Mouse (Mus musculus): ENCODE data around the gene Il2rb. TPM values are rescaled to one million over a fixed set of nuclear protein-coding genes. Genes with fewer than 3 reads are reported as not detected.

Il2rb gene
- polyA plus RNA-seq (2015; fragmentation: Illumina TruSeq; extraction: RNeasy Lipid Tissue Mini Kit (QIAGEN cat#74804); ENCODE audit: low read depth, low replicate concordance): 0.19 TPM

GRCm38 (mm10) chr15:78494968-78495406, at the start of gene Il2rb:
Gene Il2rb (minus strand): TSS chr15:78495271.

GRCm38 (mm10) chr15:78544561-78545001, 49.5 kb upstream of the Il2rb start, which contains the start of gene Sstr3:
Gene Sstr3 (minus strand): TSS chr15:78544685.

GRCm38 (mm10) chr15:78530671-78531450, 35.8 kb upstream of the Il2rb start, which contains the start of gene C1qtnf6:
Gene C1qtnf6 (minus strand): TSS chr15:78531416.

DNA sequence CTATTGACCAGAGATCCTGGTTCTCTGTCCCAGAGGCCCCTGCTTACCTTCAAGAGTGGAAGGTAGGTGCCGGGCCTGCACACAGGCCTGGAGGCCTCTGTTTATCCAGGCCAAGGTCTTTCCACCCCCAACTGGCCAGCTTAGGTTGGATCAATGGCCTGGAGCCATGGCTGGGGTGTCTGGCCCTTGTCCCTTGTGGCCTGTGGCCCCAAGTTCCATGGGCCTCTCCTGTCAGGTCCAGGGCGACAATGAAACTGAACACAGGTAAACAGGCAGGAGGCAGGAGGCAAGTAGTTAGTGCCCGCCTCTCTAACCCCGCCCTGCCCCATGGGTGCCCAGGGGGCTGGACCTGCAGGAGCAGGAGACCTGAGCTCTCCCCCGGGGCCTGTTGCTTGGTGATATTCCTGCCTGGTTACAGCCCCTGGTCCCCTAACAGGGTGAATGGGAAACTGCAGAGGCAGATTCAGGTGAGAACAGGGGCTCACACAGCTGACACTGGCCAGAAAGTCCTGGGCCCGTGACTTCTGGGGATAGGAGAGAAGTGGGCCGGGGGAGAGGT, 26.6 kb downstream of the Il2rb start, which contains the start of gene Tmprss6:
TSS of gene Tmprss6 (minus strand) at position 256 of the 559 bp plus-strand sequence.

Other genes with a start within 250 kb of the Il2rb start
- gene Csf2rb2, start 189.6 kb downstream of the Il2rb start, polyA plus RNA-seq (2015; fragmentation: Illumina TruSeq; extraction: RNeasy Lipid Tissue Mini Kit (QIAGEN cat#74804); ENCODE audit: low read depth, low replicate concordance): 0.45 TPM
- gene Csf2rb, start 169.5 kb downstream of the Il2rb start, polyA plus RNA-seq (2015; fragmentation: Illumina TruSeq; extraction: RNeasy Lipid Tissue Mini Kit (QIAGEN cat#74804); ENCODE audit: low read depth, low replicate concordance): 1.6 TPM
- not detected for gene Tex33, start 99.4 kb downstream of the Il2rb start, polyA plus RNA-seq (2015; fragmentation: Illumina TruSeq; extraction: RNeasy Lipid Tissue Mini Kit (QIAGEN cat#74804); ENCODE audit: low read depth, low replicate concordance)
- gene Tst, start 89.4 kb downstream of the Il2rb start, polyA plus RNA-seq (2015; fragmentation: Illumina TruSeq; extraction: RNeasy Lipid Tissue Mini Kit (QIAGEN cat#74804); ENCODE audit: low read depth, low replicate concordance): 61.4 TPM
- 54.0 TPM for gene Mpst, start 88.9 kb downstream of the Il2rb start, polyA plus RNA-seq (2015; fragmentation: Illumina TruSeq; extraction: RNeasy Lipid Tissue Mini Kit (QIAGEN cat#74804); ENCODE audit: low read depth, low replicate concordance)
- 323 TPM for gene Kctd17, start 66.7 kb downstream of the Il2rb start, polyA plus RNA-seq (2015; fragmentation: Illumina TruSeq; extraction: RNeasy Lipid Tissue Mini Kit (QIAGEN cat#74804); ENCODE audit: low read depth, low replicate concordance)
- gene Tmprss6, start 26.6 kb downstream of the Il2rb start, polyA plus RNA-seq (2015; fragmentation: Illumina TruSeq; extraction: RNeasy Lipid Tissue Mini Kit (QIAGEN cat#74804); ENCODE audit: low read depth, low replicate concordance): 1.2 TPM
- 2.5 TPM for gene C1qtnf6, start 36.1 kb upstream of the Il2rb start, polyA plus RNA-seq (2015; fragmentation: Illumina TruSeq; extraction: RNeasy Lipid Tissue Mini Kit (QIAGEN cat#74804); ENCODE audit: low read depth, low replicate concordance)
- gene Sstr3, start 49.4 kb upstream of the Il2rb start, polyA plus RNA-seq (2015; fragmentation: Illumina TruSeq; extraction: RNeasy Lipid Tissue Mini Kit (QIAGEN cat#74804); ENCODE audit: low read depth, low replicate concordance): 14.2 TPM
- 2.7 TPM for gene Rac2, start 77.5 kb upstream of the Il2rb start, polyA plus RNA-seq (2015; fragmentation: Illumina TruSeq; extraction: RNeasy Lipid Tissue Mini Kit (QIAGEN cat#74804); ENCODE audit: low read depth, low replicate concordance)
- 13.0 TPM for gene Cyth4, start 101.8 kb upstream of the Il2rb start, polyA plus RNA-seq (2015; fragmentation: Illumina TruSeq; extraction: RNeasy Lipid Tissue Mini Kit (QIAGEN cat#74804); ENCODE audit: low read depth, low replicate concordance)
- gene Elfn2, start 223.5 kb upstream of the Il2rb start, polyA plus RNA-seq (2015; fragmentation: Illumina TruSeq; extraction: RNeasy Lipid Tissue Mini Kit (QIAGEN cat#74804); ENCODE audit: low read depth, low replicate concordance): 49.3 TPM

Data from brain, adult 10 weeks (tissue).